Mouse (Mus musculus) layer of hippocampus, adult 18-20 months (tissue): ENCODE measurements around the gene BC030867. TPM values are rescaled to one million over a fixed set of nuclear protein-coding genes. Genes with fewer than 3 reads are reported as not detected.

ENCODE experiments used
- DNase-seq, 2 experiments: peaks; one replicate each; pipeline ENCODE4 v3.0.0; 2022; ENCODE audit warnings: low spot score in 2 of 2
- total RNA-seq, 2 experiments: library from RNA; stranded (reverse); gene quantifications; 2 replicates each; pipeline ENCODE4 v1.2.3; 2021

Gene BC030867
- total RNA-seq, 2 experiments from 2014 or later: 0.86 to 1.8 TPM

DNA sequence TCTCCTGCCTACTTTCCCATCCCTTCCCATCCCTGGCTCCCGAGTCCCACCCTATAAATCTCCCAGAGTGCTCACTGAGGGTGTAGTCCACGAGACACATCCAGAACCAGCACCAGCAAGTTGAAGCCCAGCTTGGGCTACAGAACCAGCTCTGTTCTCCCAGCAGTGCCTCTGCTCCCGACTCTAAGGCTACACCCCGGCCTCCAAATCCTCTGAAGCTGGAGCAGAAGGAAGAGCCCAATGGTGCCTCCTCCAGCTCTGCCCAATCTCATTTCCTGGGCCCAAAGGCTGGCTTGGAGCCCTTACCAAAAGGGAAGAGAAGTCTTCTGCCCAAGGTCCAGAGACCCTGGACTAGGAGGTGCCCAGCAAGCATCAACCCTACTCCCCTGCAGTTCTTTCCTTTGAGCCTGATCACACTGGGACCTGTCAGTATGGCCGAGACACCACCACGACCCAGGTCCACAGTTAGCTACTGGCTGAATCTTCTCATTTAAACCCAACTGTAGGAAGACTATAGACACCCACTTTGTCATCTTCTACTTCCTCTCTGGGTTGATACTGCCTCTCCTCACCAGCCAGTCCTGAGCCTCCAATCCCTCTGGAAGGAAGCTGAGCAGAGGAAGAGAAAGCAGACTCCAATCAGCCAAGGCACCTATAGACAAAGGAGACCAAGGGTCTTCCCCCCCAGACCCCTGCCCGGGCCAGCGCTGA is 27.3 kb upstream of the BC030867 start:
- no peak for DNase-seq

DNA sequence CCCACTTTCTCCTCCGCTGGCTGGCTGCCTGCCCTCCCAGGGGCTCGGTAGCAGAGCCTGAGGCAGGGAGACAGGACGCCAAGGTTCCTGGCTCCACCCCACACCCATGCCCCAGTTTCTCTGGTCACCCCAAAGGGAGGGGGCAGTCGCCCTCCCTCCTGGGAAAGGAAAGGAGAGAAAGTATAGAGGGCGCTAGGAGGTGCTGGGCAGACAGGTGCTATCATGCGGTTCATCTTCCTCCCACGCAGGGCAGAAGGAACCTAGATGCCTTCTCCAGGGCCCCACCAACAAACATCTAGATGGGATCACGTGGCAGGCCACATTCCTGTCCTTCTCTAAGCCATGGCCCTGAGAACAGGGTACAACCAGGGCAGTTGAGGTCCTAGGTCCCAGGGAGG is 26.7 kb upstream of the BC030867 start:
- DNase-seq: no peak

DNA sequence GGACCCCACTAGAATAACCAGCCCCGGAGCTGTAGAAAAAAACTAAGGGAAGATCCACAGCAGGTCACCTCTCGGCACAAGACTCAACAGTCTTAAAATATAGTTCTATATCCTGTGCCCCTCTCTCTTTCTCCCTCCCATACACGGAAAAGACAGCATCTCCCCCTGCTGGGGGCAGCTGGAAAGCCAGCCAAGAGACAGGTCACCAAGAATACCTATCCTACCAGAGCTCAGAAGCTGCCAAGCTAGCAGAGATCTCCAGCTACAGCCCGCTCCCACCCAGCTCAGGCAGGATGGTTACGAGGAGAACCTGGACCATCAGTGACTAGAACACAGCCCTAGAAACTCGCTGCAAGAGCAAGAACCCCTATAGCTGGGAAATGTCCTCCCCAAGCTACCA is 25.5 kb upstream of the BC030867 start:
- no peak for DNase-seq

DNA sequence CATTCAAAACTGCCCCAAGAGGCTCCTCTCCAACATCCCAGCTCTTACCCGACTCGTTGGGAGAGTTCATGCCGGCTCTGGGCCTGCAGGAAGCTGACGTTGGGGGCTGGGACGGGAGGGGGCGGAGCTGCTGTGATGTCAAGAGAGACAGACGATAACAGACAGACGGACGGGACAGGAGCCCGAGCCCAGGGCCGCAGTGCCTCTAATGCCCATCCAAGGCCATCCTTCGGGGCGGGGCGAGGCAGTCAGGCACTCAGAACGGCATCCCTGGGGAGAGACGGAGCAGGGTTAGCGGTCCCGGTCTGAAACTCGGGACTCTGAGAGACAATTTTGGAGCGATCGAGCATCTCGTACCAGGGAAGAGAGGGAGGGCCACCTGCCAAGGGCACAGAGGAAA is 24.0 kb upstream of the BC030867 start:
- DNase-seq: no peak

DNA sequence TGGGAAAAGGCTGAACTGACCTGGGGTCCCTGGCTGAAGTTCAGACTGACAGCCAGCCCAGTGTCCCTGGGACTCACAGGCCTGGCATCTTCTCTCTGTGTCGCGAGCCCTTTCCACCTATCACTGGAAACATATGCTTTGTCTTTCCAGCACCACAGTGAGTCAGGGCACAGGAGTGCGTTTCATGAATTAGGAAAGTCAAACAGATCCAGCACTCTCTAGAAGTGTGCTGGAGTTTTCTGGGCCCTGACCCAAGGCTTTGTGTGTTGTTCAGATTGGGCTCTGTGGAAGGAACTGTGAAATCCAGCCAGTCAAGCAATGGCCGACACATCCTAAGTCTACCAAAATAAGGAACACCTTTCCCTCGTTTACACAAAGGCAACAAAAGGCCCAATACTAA is 23.5 kb upstream of the BC030867 start:
- no peak for DNase-seq

DNA sequence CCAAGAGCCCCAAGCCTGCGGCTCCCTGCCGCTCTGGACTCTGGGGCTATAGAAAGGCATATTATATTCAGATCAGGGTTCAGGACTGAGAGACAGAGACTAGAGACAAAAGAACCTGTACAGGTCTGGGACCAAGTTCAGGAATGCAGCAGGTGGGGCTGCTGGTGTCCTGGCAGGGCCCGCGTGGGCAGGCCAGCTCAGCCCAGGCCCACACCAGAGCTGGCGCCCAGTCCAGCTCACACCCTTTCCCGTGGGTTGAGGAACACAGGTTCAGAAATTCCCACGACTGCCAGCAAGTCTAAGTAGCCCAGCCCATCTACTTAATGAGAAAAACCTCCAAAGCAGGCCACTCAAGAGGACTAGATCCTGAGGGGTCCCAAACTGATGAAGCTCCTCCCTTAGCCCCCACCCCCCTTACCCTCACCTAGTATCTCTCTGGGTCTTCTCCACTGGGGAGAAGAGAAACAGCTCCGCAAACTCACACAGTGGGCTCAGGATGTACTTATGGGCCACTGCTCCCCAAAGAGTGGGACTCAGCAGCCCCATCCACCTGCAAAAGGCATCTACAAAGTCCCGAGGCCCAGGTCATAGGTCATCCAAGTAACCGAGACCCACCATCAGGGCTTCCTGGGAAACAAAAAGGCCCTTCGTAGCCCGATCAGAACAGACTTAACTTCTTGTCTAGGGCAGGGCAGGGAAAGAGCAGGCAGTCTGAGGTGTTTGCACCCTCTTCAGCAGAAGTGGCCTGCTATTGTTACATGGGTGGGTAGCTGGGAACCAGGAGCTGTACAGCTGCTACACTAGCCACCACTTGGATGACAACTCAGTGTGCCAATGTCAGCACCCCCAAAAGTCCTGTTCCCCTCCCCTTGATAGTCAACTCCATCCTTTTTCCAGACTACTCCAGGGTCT is 22.4 kb upstream of the BC030867 start:
- no peak for DNase-seq

DNA sequence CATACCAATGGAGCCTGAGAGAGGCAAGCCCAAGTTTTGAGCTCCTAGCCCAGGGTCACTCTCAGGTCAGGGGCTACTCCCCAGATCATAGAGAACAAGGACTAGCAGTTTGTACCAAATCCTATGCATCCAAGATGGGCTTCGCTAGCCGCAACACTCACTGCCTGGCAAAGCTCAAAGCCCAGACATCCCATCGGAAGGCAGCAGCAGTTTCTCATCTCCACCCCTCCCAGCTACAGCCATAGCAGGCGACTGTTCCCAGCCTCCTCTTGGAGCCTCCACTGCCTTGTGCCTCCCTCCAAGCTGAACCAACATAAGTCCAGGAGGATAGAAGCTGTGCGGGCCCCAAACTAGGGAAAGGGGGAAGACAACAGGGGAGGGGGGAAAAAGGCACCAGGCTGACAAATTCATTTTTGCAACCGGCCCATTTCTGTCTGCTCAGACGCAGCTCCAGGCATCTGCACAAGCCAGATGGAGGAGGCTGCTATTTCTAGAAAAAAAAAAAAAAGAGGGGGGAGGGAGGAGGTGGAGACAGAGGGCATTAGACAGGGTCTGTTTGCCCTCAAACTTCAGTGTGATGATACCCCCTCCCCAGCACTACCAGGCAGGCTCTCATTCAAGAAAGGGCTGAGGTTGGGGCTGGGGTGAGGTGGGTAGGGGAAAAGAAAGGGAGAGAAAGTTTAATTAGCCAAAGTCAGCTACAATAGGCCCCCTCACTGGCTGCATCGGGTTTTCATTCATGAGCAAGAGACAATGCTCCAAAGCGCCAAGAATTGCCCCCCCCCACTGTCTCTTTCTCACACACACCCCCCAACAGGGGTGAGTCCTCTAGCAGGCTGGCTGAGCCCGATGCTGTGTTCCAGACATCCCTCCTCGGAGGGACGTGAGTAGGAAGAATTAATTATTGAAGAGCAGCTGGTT is 21.2 kb upstream of the BC030867 start:
- peak in 1 of 2 experiments; percentile 58 for DNase-seq

DNA sequence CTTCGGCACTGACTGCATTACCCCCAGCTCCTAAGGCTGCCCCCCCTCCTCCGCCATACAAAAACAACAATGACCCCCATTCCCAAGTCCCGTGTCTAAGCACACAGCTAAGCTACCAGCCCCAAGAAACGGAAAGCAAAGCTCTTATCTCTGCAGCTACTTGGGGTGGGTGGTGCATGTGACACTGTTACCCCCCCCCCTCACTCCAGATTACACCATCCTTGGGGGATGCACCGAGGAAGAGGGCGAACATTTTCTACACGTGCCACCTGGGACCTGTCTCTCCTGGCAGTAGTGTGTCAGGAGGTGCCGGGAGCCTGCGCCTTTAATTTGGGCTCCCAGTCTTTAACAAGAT is 20.5 kb upstream of the BC030867 start:
- DNase-seq: no peak

DNA sequence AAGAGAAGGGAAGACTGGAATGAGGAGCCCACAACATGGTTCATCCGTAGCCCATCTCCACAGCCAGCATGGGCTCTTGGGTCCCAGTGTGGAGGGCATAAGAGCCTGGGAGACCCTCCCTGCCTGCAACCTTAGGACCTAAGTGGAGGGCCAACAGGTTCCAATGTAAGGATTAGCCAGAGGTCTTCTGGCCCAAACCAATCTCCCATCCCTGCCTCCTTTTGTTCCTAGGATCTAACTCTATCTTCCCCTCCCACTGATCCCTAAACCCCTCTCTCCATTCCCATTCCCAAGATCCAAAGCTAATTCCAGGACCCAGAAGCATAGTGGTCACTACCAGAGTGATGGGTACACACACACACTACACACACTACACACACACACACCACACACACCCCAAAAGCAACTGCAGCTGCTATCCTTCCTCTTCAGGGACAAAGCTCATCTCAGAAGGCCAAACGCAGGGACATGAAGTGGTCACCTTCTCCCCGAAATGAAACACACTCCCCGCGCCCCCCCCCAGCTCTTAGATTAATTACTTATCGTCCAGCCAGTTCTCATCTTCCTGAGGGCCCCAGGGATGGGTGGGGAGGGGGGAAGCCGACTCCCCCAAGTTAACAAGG is 19.9 kb upstream of the BC030867 start:
- DNase-seq: no peak

DNA sequence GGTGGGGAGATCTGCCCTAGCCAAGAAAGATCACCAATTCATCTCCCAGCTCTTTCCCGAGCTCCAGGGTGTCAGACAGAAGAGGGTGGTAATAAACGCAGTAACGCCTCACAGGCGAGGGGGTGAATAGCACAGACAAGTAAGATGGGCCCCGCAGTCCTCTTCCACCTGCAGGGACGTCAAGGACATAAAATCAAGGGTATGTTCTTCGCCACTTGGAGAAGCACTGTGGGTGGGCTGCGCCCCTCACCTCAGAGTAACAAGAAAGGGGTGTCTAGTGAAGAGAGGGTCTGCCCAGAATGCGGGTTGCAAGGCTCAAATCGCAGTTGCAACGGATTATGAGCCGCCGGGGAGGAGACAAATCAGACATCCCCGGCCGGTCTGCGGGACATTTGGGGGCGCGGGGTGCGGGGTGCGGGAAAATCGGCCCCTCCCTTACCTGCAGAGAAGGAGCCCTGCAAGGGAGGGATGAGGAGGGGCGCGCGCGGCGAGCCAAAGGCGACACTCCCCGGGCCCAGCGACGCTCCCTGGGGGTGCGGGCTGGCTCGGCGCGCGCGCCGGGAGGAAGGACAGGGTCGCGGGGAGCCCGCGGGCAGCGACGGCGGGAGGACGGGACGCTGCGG is 19.2 kb upstream of the BC030867 start:
- peak in 1 of 2 experiments; percentile 52 for DNase-seq

DNA sequence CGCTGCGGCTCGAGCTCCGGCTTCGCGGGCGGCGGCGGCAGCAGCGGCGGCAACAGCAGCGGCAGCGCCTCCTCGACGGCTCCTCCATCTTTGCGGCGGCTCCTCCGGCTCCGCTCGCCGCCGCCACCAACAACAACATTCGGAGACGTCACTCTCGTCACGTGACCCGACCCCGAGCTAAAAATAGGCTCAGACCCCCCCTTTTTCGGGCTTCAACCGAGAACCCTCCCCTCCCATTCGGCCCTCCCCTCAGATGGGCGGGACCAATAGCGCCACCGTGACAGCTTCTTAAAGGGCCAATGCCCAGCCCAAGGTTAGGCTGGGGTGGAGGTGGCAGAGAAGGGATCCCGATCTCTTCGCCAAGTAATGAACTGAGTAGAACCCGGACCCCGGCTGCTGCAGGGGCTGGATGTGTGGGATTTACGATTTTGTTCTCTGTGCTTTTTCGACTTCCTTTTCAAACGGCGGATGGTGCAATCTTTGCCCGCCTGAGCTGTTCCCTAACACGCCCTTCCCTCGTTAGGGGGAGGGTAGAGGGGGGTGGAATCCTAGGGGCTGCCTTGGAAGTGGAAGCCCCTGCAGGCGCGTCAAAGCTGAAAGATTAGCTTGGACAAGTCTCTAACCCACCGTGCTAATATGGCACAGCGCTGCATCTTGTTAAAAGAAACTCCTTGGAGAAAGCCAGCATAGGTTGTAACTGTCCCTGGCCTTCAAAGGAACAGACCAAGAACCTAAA is 18.5 kb upstream of the BC030867 start, which contains the start of gene Hdac5:
Gene Hdac5, minus strand, starts transcription at position 161 of the 736 bp plus-strand sequence.
- DNase-seq: peak; percentile 96 to 99

DNA sequence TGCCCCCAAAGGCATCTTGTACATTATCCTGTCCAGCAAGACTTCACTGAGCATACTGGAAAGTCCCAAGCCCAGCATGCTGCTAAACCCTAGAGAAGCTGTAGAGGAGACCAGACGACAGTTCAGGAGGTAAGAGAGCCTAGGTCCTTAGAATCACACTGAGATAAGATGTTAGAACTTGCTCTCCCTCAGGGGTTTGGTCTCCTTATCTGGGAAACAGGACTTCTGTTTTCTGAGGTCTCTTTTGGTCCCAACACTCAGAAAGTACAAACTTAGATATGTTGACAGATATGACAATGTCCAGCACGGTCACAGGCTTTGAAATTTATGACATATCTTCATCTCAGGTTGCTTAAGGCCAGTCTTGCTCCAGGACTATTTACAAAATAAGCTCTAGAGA is 12.7 kb upstream of the BC030867 start:
- DNase-seq: no peak

DNA sequence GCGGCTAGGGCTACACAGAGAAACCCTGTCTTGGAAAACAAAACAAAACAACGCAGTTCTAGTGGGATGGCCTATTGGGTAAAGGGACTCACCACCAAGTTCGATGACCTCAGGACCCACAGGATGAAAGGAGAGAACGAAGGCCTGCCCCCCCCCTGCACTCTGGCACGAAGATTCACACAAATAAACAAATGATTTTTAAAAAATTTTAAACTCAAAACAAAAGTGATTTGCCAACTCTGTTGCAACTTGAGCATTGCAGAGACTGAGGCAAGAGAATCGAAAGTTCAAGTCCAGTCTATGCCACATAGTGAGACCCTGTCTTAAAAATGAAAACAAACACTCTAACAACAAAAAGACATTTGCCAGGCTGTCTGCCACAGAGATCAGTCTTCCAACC is 8.0 kb upstream of the BC030867 start:
- no peak for DNase-seq

DNA sequence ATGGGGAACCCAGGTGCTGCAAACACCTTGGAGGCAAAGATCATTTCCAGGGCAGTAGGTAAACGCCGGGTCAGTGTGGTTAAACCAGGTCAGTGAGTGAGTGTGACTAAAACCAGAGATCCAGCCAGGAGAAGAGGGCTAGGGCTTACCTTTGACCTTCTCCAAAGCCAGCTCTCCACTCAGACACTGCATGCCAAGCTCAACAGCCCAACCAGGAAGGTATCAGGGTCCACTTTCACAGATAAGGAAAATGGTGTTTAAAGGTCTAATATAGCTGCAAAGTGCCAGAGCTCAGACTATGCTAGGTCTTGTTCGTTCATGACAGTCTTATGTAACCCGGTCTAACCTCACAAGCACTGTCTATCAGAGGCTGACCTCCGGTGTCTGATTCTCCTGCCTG is 7.4 kb upstream of the BC030867 start:
- DNase-seq: no peak

DNA sequence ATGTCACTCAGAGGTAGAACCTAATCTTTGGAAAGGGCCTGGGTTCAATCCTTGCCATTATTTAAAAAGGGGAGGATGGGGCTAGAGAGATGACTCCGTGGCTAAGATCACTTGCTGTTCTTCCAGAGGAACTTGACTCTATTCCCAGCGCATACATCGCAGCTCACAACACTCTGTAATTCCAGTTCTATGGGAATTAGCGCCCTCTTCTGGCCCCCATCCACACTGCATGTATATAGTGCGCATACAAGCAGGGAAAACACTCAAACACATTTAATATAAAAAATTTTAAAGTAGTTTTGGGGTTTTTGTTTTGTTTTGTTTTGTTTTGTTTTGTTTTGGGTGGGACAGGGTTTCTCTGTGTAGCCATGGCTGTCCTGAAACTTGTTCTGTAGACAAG is 6.8 kb upstream of the BC030867 start:
- no peak for DNase-seq

DNA sequence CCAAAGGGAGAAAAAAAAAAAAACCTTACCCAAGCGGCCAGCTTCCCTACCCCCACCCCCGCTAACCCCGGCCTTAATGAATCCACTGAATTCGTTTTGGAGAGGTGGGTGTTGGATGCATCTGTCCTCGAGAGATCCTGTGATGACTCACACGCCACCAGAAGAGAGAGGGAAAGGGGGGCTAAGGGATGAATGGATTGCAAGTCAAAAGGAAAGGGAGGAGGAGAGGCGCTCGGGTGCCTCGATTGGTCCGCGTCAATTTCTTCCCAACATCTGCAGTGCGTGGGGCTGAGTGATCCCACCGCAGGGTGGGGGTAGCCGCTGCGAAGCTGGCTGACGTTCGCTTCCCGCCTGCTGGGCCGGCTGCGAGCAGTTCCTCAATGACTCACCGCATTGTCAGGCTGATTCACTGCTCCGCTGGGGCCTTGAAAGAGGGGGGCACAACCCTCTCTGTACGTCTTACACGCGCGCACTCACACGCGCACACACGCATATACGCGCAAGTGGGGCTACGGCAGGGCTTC is 3.7 kb upstream of the BC030867 start:
- DNase-seq: peak; percentile 78 to 83

DNA sequence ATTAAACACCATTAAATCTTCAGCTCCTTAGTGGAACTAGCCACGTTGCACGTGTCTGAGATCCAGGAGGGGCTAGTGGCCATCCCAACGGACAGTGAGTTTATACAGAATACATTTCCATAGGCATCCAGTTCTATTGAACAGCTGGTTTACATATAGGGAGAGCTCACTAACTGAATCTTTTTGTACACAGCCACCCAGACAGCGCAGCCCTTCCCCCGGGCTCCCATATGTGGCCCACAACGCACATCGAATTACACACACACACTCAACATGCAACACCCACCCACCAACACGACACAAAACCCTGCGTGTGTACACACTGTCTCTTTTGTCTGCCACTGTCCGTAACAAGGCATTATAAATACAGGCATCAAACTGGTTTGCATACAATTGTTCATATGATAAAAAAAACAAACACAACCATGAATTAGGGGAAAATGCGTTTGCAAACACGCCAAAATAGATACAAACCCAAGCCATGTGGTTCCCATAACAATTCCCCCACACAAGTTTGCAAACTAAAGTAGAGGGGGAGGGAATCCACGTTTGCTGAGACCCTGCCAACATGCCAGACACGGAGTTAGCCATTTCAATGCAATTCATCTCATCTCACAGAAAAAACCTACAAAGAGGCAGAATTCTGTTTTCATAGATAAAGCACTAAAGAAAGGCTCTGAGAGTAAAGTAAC is 3.0 kb upstream of the BC030867 start:
- DNase-seq: no peak

DNA sequence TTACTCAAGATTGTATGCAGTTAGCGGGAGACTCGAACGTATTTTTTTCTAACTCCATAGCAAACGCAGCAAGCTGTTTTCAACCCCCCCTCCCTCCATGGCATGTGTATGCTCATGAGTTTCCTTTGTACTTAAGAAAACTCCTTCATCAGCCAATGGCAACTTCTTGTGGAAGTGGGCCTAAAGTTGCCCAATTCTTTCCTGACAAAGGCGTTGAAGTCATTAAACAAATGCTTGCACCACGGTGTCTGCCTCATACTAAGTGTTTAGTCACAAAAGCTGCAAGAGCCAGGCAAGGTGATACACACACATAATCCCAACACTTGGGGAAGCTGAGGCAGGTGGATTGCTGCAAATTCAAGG is 2.4 kb upstream of the BC030867 start:
- DNase-seq: no peak

DNA sequence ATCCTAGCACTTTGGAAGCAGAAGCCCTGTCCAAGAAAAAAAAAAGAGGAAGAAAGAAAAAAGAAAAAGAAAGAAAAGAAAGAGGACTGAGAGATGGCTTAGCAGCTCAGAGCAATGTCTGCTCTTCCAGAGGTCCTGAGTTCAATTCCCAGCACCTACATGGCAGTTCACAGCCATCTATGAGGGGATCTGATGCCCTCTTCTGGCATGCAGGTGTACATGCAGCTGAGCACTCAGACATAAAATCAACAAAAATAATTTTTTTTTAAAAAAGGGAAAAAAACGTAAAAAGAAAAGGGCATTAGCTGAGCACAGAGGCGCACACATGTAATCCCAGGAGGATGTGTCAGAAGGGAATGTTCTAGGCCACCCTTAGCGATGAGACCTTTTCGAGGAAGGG is 1.8 kb upstream of the BC030867 start:
- no peak for DNase-seq
